Mouse (Mus musculus): Measurements from ENCODE around the gene Ankfy1. TPM values are rescaled to one million over a fixed set of nuclear protein-coding genes. Genes with fewer than 3 reads are reported as not detected.

Gene Ankfy1
- total and polyA plus RNA-seq, 3 experiments, result 12.1 to 15.8 (median 15.7) TPM

GRCm38 (mm10) chr11:72813687-72814086 lies 123.9 kb downstream of the Ankfy1 start:
- Histone ChIP-seq H3K4me3 (no peak overlapping the region), H3K9ac (ENCODE audit: low read depth, low read length) (no peak overlapping the region), H3K79me2 (replicated peaks; ENCODE audit: control insufficient read depth, insufficient read depth, low read length) (0 out of 2 replicates have a peak, but pooled peaks cover 1% of the 10 kb centered on the region), H3K27ac (no peak overlapping the region), H3K27me3 (ENCODE audit: control insufficient read depth, insufficient read depth, low read length) (no peaks in the 10 kb centered on the region), H3K36me3 (ENCODE audit: control insufficient read depth, insufficient read depth, low read length) (no peaks in the 10 kb centered on the region), H3K4me1 (ENCODE audit: control insufficient read depth, insufficient read depth, low read length) (peaks cover 1% of the 10 kb centered on the region; the same call in 1 of the 2 replicates)
- WGBS, result 90% methylated on average over 5 of the region's 5 CpGs
- intact Hi-C loops (cut with DNase I), result no loop called here
- DNase-seq, result no peak
- TF ChIP-seq CTCF (IDR thresholded peaks at IDR 0.05) (no peak), EP300 (IDR thresholded peaks at IDR 0.05; ENCODE audit: insufficient read depth, low read depth, low read length) (no peak), POLR2A (IDR thresholded peaks at IDR 0.05; ENCODE audit: insufficient read depth, low read depth, low read length) (no peak)

- Histone ChIP-seq H3K27me3 (ENCODE audit: control insufficient read depth, insufficient read depth, low read length) (no peaks in the 10 kb centered on the region), H3K4me1 (ENCODE audit: control insufficient read depth, insufficient read depth, low read length) (peaks cover 1% of the 10 kb centered on the region; the same call in 1 of the 2 replicates), H3K4me3 (no peak overlapping the region), H3K27ac (no peak overlapping the region), H3K79me2 (replicated peaks; ENCODE audit: control insufficient read depth, insufficient read depth, low read length) (0 out of 2 replicates have a peak, but pooled peaks cover 1% of the 10 kb centered on the region), H3K9ac (ENCODE audit: low read depth, low read length) (no peak overlapping the region), H3K36me3 (ENCODE audit: control insufficient read depth, insufficient read depth, low read length) (no peaks in the 10 kb centered on the region)
- DNase-seq, result no peak
- 81% methylated on average over 2 of the region's 2 CpGs for WGBS
- intact Hi-C loops (cut with DNase I), result no loop called here
- TF ChIP-seq EP300 (IDR thresholded peaks at IDR 0.05; ENCODE audit: insufficient read depth, low read depth, low read length) (no peak), POLR2A (IDR thresholded peaks at IDR 0.05; ENCODE audit: insufficient read depth, low read depth, low read length) (no peak), CTCF (IDR thresholded peaks at IDR 0.05) (peak; percentile 51)
Observed at GRCm38 (mm10) chr11:72814188-72814587, 124.4 kb downstream of the Ankfy1 start.

GRCm38 (mm10) chr11:72816859-72817258 lies 127.1 kb downstream of the Ankfy1 start:
- H3K4me3 ChIP-seq, result no peak overlapping the region
- 94% methylated on average over 1 of the region's 1 CpGs for WGBS
- DNase-seq, result no peak
- H3K27ac ChIP-seq, result no peak overlapping the region
- no peaks in the 10 kb centered on the region for H3K36me3 ChIP-seq (ENCODE audit: control insufficient read depth, insufficient read depth, low read length)
- H3K9ac ChIP-seq (ENCODE audit: low read depth, low read length), result no peak overlapping the region
- intact Hi-C loops (cut with DNase I), result no loop called here
- TF ChIP-seq POLR2A (IDR thresholded peaks at IDR 0.05; ENCODE audit: insufficient read depth, low read depth, low read length), result no peak
- no peak for TF ChIP-seq EP300 (IDR thresholded peaks at IDR 0.05; ENCODE audit: insufficient read depth, low read depth, low read length)
- TF ChIP-seq CTCF (IDR thresholded peaks at IDR 0.05), result no peak
- peaks cover 1% of the 10 kb centered on the region; the same call in 1 of the 2 replicates for H3K4me1 ChIP-seq (ENCODE audit: control insufficient read depth, insufficient read depth, low read length)
- H3K79me2 ChIP-seq (replicated peaks; ENCODE audit: control insufficient read depth, insufficient read depth, low read length), result 0 out of 2 replicates have a peak, but pooled peaks cover 1% of the 10 kb centered on the region
- H3K27me3 ChIP-seq (ENCODE audit: control insufficient read depth, insufficient read depth, low read length), result no peaks in the 10 kb centered on the region

- intact Hi-C loops (cut with DNase I), result no loop called here
- Histone ChIP-seq H3K4me1 (ENCODE audit: control insufficient read depth, insufficient read depth, low read length) (no peaks in the 10 kb centered on the region; the same call in 1 of the 2 replicates), H3K36me3 (ENCODE audit: control insufficient read depth, insufficient read depth, low read length) (no peaks in the 10 kb centered on the region), H3K27ac (no peak overlapping the region), H3K4me3 (no peak overlapping the region), H3K79me2 (replicated peaks; ENCODE audit: control insufficient read depth, insufficient read depth, low read length) (0 out of 2 replicates have a peak, but pooled peaks cover 1% of the 10 kb centered on the region), H3K27me3 (ENCODE audit: control insufficient read depth, insufficient read depth, low read length) (no peaks in the 10 kb centered on the region), H3K9ac (ENCODE audit: low read depth, low read length) (no peak overlapping the region)
- TF ChIP-seq CTCF (IDR thresholded peaks at IDR 0.05) (no peak), POLR2A (IDR thresholded peaks at IDR 0.05; ENCODE audit: insufficient read depth, low read depth, low read length) (no peak), EP300 (IDR thresholded peaks at IDR 0.05; ENCODE audit: insufficient read depth, low read depth, low read length) (no peak)
- no peak for DNase-seq
- WGBS, result 86% methylated on average over 7 of the region's 7 CpGs
Observed at GRCm38 (mm10) chr11:72818067-72818466, 128.3 kb downstream of the Ankfy1 start.

- Histone ChIP-seq H3K79me2 (replicated peaks; ENCODE audit: control insufficient read depth, insufficient read depth, low read length) (peaks cover 1% of the 10 kb centered on the region; the same call in 1 of the 2 replicates), H3K4me1 (ENCODE audit: control insufficient read depth, insufficient read depth, low read length) (no peaks in the 10 kb centered on the region), H3K27ac (no peak overlapping the region), H3K27me3 (ENCODE audit: control insufficient read depth, insufficient read depth, low read length) (no peaks in the 10 kb centered on the region), H3K36me3 (ENCODE audit: control insufficient read depth, insufficient read depth, low read length) (no peaks in the 10 kb centered on the region), H3K4me3 (no peak overlapping the region), H3K9ac (ENCODE audit: low read depth, low read length) (no peak overlapping the region)
- DNase-seq, result no peak
- intact Hi-C loops (cut with DNase I), result no loop called here
- 89% methylated on average over 7 of the region's 7 CpGs for WGBS
- TF ChIP-seq CTCF (IDR thresholded peaks at IDR 0.05) (no peak), EP300 (IDR thresholded peaks at IDR 0.05; ENCODE audit: insufficient read depth, low read depth, low read length) (no peak), POLR2A (IDR thresholded peaks at IDR 0.05; ENCODE audit: insufficient read depth, low read depth, low read length) (no peak)
Observed at GRCm38 (mm10) chr11:72821041-72821440, 131.2 kb downstream of the Ankfy1 start.

Small RNAs within 50 kb of the gene (microRNA-seq; reads per million reads assigned to microRNA genes)
- 0 reads per million in 2 experiments for gene Gm25678

Other genes with a start within 250 kb of the Ankfy1 start
- gene Mybbp1a, start 248.7 kb upstream of the Ankfy1 start, total RNA-seq (2021), result 10 to 100 TPM; 42.7 to 46.1 TPM
- 21.8 and 30.6 TPM in 2 replicates for gene Mybbp1a, start 248.7 kb upstream of the Ankfy1 start, polyA plus RNA-seq (2012; rRNA removed)
- gene Spns2, start 200.1 kb upstream of the Ankfy1 start, total RNA-seq (2021), result 1 to 10 TPM; 6.1 to 7.9 TPM
- 13.8 and 18.1 TPM in 2 replicates for gene Spns2, start 200.1 kb upstream of the Ankfy1 start, polyA plus RNA-seq (2012; rRNA removed)
- not detected for gene Spns3, start 139.5 kb upstream of the Ankfy1 start, total RNA-seq (2021)
- gene Spns3, start 139.5 kb upstream of the Ankfy1 start, polyA plus RNA-seq (2012; rRNA removed), result 0.20 and 0.31 TPM in 2 replicates
- gene Ube2g1, start 82.7 kb upstream of the Ankfy1 start, total RNA-seq (2021), result 10 to 100 TPM; 53.8 to 65.0 TPM
- gene Ube2g1, start 82.7 kb upstream of the Ankfy1 start, polyA plus RNA-seq (2012; rRNA removed), result 14.0 and 24.5 TPM in 2 replicates
- gene Cyb5d2, start 106.1 kb downstream of the Ankfy1 start, total RNA-seq (2021), result 10 to 100 TPM; 19.6 to 23.1 TPM
- 10.7 and 16.7 TPM in 2 replicates for gene Cyb5d2, start 106.1 kb downstream of the Ankfy1 start, polyA plus RNA-seq (2012; rRNA removed)
- 10 to 100 TPM; 17.4 to 17.5 TPM for gene Zzef1, start 106.2 kb downstream of the Ankfy1 start, total RNA-seq (2021)
- 14.1 and 18.6 TPM in 2 replicates for gene Zzef1, start 106.2 kb downstream of the Ankfy1 start, polyA plus RNA-seq (2012; rRNA removed)